In genomic region chr7:138907043-138907442, GRCm38 (mm10) we compare ENCODE assay signal across 8 mouse cellular contexts. TPM values are rescaled to one million over a fixed set of nuclear protein-coding genes. Genes with fewer than 3 reads are reported as not detected.
A peak's percentile ranks its signal among the peaks of the same experiment; 100 is the strongest.
DNase-seq lines count a peak whose midpoint lies in the region; ATAC-seq lines count a peak whose summit lies in the region.

No protein-coding gene starts in this region.

- no peaks in the 10 kb centered on the region for H3K27me3 ChIP-seq in embryonic facial prominence, embryonic 13.5 days
- H3K27me3 ChIP-seq in heart, embryonic 14.5 days (ENCODE audit: control insufficient read depth, insufficient read depth, low read length), result no peaks in the 10 kb centered on the region
- no peaks in the 10 kb centered on the region for H3K27me3 ChIP-seq in stomach, embryonic 16.5 days (ENCODE audit: control insufficient read depth, insufficient read depth, low read length)

- 5% methylated on average over 7 of the region's 7 CpGs for WGBS in embryonic facial prominence, embryonic 13.5 days
- 7% methylated on average over 7 of the region's 7 CpGs for WGBS in heart, embryonic 14.5 days
- 7% methylated on average over 7 of the region's 7 CpGs for WGBS in stomach, embryonic 16.5 days

- no peaks in the 10 kb centered on the region for H3K36me3 ChIP-seq in embryonic facial prominence, embryonic 13.5 days
- H3K36me3 ChIP-seq in heart, embryonic 14.5 days (ENCODE audit: control insufficient read depth, insufficient read depth, low read length), result 0 out of 2 replicates have a peak, but pooled peaks cover 3% of the 10 kb centered on the region
- no peaks in the 10 kb centered on the region for H3K36me3 ChIP-seq in stomach, embryonic 16.5 days (ENCODE audit: control insufficient read depth, insufficient read depth, low read length)

- peak overlapping the region; percentile 27 for H3K4me3 ChIP-seq in embryonic facial prominence, embryonic 13.5 days
- peak overlapping the region; percentile 38 to 89 for H3K4me3 ChIP-seq in heart, embryonic 14.5 days (ENCODE audit: control insufficient read depth in 1 of 2, insufficient read depth in 1 of 2, low read depth in 1 of 2, low read length in 2 of 2)
- peak overlapping the region; percentile 30 for H3K4me3 ChIP-seq in stomach, embryonic 16.5 days (replicated peaks; ENCODE audit: low read length)

- peak overlapping the region; percentile 17; the same call in 1 of the 2 replicates for H3K9ac ChIP-seq in embryonic facial prominence, embryonic 13.5 days
- H3K9ac ChIP-seq in heart, embryonic 14.5 days (ENCODE audit: low read length), result peak overlapping the region; percentile 97
- H3K9ac ChIP-seq in stomach, embryonic 16.5 days (ENCODE audit: low read length), result no peak overlapping the region

- no peaks in the 10 kb centered on the region for H3K9me3 ChIP-seq in embryonic facial prominence, embryonic 13.5 days
- H3K9me3 ChIP-seq in heart, embryonic 14.5 days (ENCODE audit: control insufficient read depth, low read length), result no peaks in the 10 kb centered on the region
- H3K9me3 ChIP-seq in stomach, embryonic 16.5 days (replicated peaks; ENCODE audit: control insufficient read depth, low read length), result no peaks in the 10 kb centered on the region

- no peak for ATAC-seq in embryonic facial prominence, embryonic 13.5 days (ENCODE audit: insufficient number of reproducible peaks, insufficient read depth, low FRiP score, low TSS enrichment, low read depth)
- ATAC-seq in heart, embryonic 14.5 days (ENCODE audit: insufficient number of reproducible peaks, insufficient read depth, low FRiP score, low read depth), result 0 out of 2 replicates have a peak, but pooled peaks have one; percentile 32
- ATAC-seq in stomach, embryonic 16.5 days (ENCODE audit: insufficient read depth, low FRiP score), result peak; percentile 41; the same call in 1 of the 2 replicates

- peak; percentile 24 for DNase-seq in ES-CJ7 (ENCODE audit: low read depth, low spot score)
- peak; percentile 74 for DNase-seq in adrenal gland, adult 2 months
- peak; percentile 54 for DNase-seq in kidney, postnatal 10 days
- DNase-seq in lung, postnatal 14 days, result peak; percentile 46
- no peak for DNase-seq in T-cell, adult 2 months (ENCODE audit: low spot score)

- H3K4me2 ChIP-seq in embryonic facial prominence, embryonic 13.5 days, result peak overlapping the region; percentile 63
- H3K4me2 ChIP-seq in heart, embryonic 14.5 days (ENCODE audit: low read length), result peak overlapping the region; percentile 78
- H3K4me2 ChIP-seq in stomach, embryonic 16.5 days (ENCODE audit: low read depth, low read length), result peak overlapping the region; percentile 54

- H3K27ac ChIP-seq in embryonic facial prominence, embryonic 13.5 days, result 0 out of 2 replicates have a peak overlapping the region, but pooled peaks have one; percentile 23
- peak overlapping the region; percentile 61 to 92 for H3K27ac ChIP-seq in heart, embryonic 14.5 days (replicated peaks in 1 of 2; ENCODE audit: control insufficient read depth in 1 of 2, insufficient read depth in 1 of 2, low read depth in 2 of 2, low read length in 2 of 2)
- H3K27ac ChIP-seq in stomach, embryonic 16.5 days (ENCODE audit: low read length), result peak overlapping the region; percentile 49; the same call in 1 of the 2 replicates

- peaks cover 37% of the 10 kb centered on the region for H3K4me1 ChIP-seq in embryonic facial prominence, embryonic 13.5 days
- H3K4me1 ChIP-seq in heart, embryonic 14.5 days (ENCODE audit: control insufficient read depth in 2 of 2, insufficient read depth in 2 of 2, low read length in 2 of 2), result peaks cover 11 to 48% of the 10 kb centered on the region in 2 experiments
- peaks cover 33% of the 10 kb centered on the region for H3K4me1 ChIP-seq in stomach, embryonic 16.5 days (ENCODE audit: control insufficient read depth, insufficient read depth, low read length)

RNA-seq across cellular contexts. Expression of gene Bnip3, which starts 2.3 kb away (rescaled TPM):
- 100 to 1,000 TPM; 220 to 303 TPM for total RNA-seq in adrenal gland, adult 2 months (2021)
- 107 and 126 TPM in 2 replicates for polyA plus RNA-seq in adrenal gland, adult 2 months (2012; rRNA removed)
- polyA plus RNA-seq in embryonic facial prominence, embryonic 13.5 days (2015; fragmentation: Nextera tagmentation; extraction: Ambion mirVana), result 100.0 and 100 TPM in 2 replicates
- 265 and 313 TPM in 2 replicates for polyA plus RNA-seq in heart, embryonic 14.5 days (2014; fragmentation: Nextera tagmentation; extraction: Ambion mirVana)
- polyA plus RNA-seq in stomach, embryonic 16.5 days (2015; fragmentation: Nextera tagmentation; extraction: Ambion mirVana), result 132 and 138 TPM in 2 replicates

RNA-seq across cellular contexts. Expression of gene Jakmip3, which starts 33.5 kb away (rescaled TPM):
- 1 to 10 TPM; 5.2 to 7.3 TPM for total RNA-seq in adrenal gland, adult 2 months (2021)
- 3.4 and 6.9 TPM in 2 replicates for polyA plus RNA-seq in adrenal gland, adult 2 months (2012; rRNA removed)
- 0.41 and 0.47 TPM in 2 replicates for polyA plus RNA-seq in embryonic facial prominence, embryonic 13.5 days (2015; fragmentation: Nextera tagmentation; extraction: Ambion mirVana)
- 0.05 and 0.14 TPM in 2 replicates for polyA plus RNA-seq in heart, embryonic 14.5 days (2014; fragmentation: Nextera tagmentation; extraction: Ambion mirVana)
- 0.15 and 0.24 TPM in 2 replicates for polyA plus RNA-seq in stomach, embryonic 16.5 days (2015; fragmentation: Nextera tagmentation; extraction: Ambion mirVana)

Comparison
In these comparisons a context has a peak if more than half of its experiments do, and no peak if none do; other contexts are left out.
1. H3K27ac ChIP-seq: peak in every context shown above with its lines; median percentile 76 in heart, embryonic 14.5 days; 49 in stomach, embryonic 16.5 days; 23 in embryonic facial prominence, embryonic 13.5 days.